Mouse (Mus musculus): ENCODE measurements at regions not wholly inside any gene's neighbourhood (a gene's known extent, or its start where the extent isn't known, plus 50 kb on each side); places are given as distances from the start of the nearest gene placed in this dataset.

DNA sequence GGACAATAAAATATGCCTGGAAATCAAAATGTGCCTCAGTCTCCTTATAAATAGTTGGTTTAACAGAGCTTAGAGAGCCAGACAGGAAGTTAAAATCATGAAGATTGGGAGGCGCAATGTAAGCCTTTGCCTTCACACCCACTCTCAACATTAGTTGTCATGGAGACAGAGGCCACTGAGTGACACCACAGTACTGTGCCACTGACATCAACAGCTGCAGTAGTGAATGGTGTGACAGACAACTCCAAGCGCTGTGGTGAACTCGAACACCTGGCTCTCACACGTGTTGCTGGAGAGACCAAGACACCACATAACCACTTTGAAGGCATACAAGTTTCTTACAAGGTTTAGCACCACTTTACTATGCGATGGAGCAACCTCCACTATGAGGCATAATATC is 172.4 kb downstream of the Ice1 start:
- Histone ChIP-seq H3K4me2 (ENCODE audit: insufficient read depth, low read depth, poor library complexity, severe bottlenecking) (no peak overlapping the region), H3K9me3 (replicated peaks; ENCODE audit: low read length) (peaks cover 38% of the 10 kb centered on the region), H3K36me3 (replicated peaks in 1 of 2; ENCODE audit: control insufficient read depth in 1 of 2, insufficient read depth in 1 of 2, low read length in 1 of 2) (no peaks in the 10 kb centered on the region), H3K79me2 (replicated peaks; ENCODE audit: control insufficient read depth, extremely low read depth, insufficient read depth, poor library complexity, severe bottlenecking) (no peaks in the 10 kb centered on the region), H3K9ac (ENCODE audit: insufficient read depth, low read depth) (no peak overlapping the region), H3K4me3 (replicated peaks in 1 of 3; ENCODE audit: low read depth in 2 of 3, low read length in 2 of 3, poor library complexity in 1 of 3) (no peak overlapping the region), H3K27ac (ENCODE audit: insufficient read depth, low read depth) (no peak overlapping the region), H3K4me1 (ENCODE audit: control insufficient read depth in 1 of 2, insufficient read depth in 2 of 2) (no peaks in the 10 kb centered on the region), H3K27me3 (replicated peaks) (no peaks in the 10 kb centered on the region)
- in situ Hi-C loops (cut with MboI; ENCODE audit: low pct_ligation_motif_present, low pct_unique_long_range_greater_than_20kb, low sequenced_read_pairs) (no loop called here), dilution Hi-C loops (cut with MboI; ENCODE audit: extremely low pct_ligation_motif_present, extremely low pct_unique_long_range_greater_than_20kb, low sequenced_read_pairs) (no loop called here)
- TF ChIP-seq JUN (IDR thresholded peaks at IDR 0.05; ENCODE audit: insufficient read depth, low read depth, low read length) (no peak), CHD1 (IDR thresholded peaks at IDR 0.05; ENCODE audit: low read depth, low read length) (no peak), BHLHE40 (IDR thresholded peaks at IDR 0.05; ENCODE audit: low read depth, low read length) (no peak), USF2 (conservative IDR thresholded peaks at IDR 0.05; ENCODE audit: low read depth, low read length) (no peak)
- DNase-seq (ENCODE audit: extremely low read depth) = no peak

DNA sequence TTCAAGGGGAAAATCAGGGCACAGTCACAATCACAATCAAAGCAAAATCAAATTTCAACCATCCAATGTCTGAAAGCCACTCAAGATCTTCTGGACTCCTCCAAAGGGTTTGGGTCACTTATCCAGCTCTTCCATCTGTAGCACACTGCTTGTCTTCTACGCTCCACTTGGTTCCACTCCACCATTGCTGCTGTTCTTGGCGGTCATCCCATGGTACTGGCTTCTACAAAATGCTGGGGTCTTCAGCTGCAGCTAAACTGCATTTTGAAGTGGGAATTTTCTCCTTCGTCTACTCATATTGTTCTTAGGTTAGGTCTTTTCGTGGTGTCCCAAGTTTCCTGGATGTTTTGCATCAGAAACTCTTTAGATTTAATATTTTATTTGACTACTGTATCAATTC is 162.7 kb downstream of the Ice1 start:
- no peaks in the 10 kb centered on the region for H3K27me3 ChIP-seq (replicated peaks)
- dilution Hi-C loops (cut with MboI; ENCODE audit: extremely low pct_ligation_motif_present, extremely low pct_unique_long_range_greater_than_20kb, low sequenced_read_pairs) = no loop called here
- no peaks in the 10 kb centered on the region for H3K36me3 ChIP-seq (replicated peaks in 1 of 2; ENCODE audit: control insufficient read depth in 1 of 2, insufficient read depth in 1 of 2, low read length in 1 of 2)
- in situ Hi-C loops (cut with MboI; ENCODE audit: low pct_ligation_motif_present, low pct_unique_long_range_greater_than_20kb, low sequenced_read_pairs) = no loop called here
- TF ChIP-seq SIN3A (IDR thresholded peaks at IDR 0.05; ENCODE audit: low read length) (no peak), UBTF (IDR thresholded peaks at IDR 0.05; ENCODE audit: low read depth, low read length) (no peak), MYC (IDR thresholded peaks at IDR 0.05; ENCODE audit: low read depth, low read length) (no peak), NRF1 (IDR thresholded peaks at IDR 0.05; ENCODE audit: low read depth, low read length) (no peak), RCOR1 (conservative IDR thresholded peaks at IDR 0.05; ENCODE audit: low read depth, low read length) (no peak), BHLHE40 (IDR thresholded peaks at IDR 0.05; ENCODE audit: low read depth, low read length) (no peak), POLR2A (IDR thresholded peaks at IDR 0.05; ENCODE audit: low read depth, low read length) (no peak), MAZ (IDR thresholded peaks at IDR 0.05; ENCODE audit: low read depth, low read length) (no peak), CHD2 (IDR thresholded peaks at IDR 0.05; ENCODE audit: low read length) (no peak), ZC3H11A (IDR thresholded peaks at IDR 0.05; ENCODE audit: low read depth, low read length) (no peak)
- no peak for DNase-seq (ENCODE audit: extremely low read depth)
- H3K4me3 ChIP-seq (replicated peaks in 1 of 3; ENCODE audit: low read depth in 2 of 3, low read length in 2 of 3, poor library complexity in 1 of 3) = no peak overlapping the region
- H3K9me3 ChIP-seq (replicated peaks; ENCODE audit: low read length) = peaks cover 43% of the 10 kb centered on the region
- H3K9ac ChIP-seq (ENCODE audit: insufficient read depth, low read depth) = no peak overlapping the region
- no peak overlapping the region for H3K4me2 ChIP-seq (ENCODE audit: insufficient read depth, low read depth, poor library complexity, severe bottlenecking)
- no peaks in the 10 kb centered on the region for H3K4me1 ChIP-seq (ENCODE audit: control insufficient read depth in 1 of 2, insufficient read depth in 2 of 2)
- H3K27ac ChIP-seq (ENCODE audit: insufficient read depth, low read depth) = no peak overlapping the region
- H3K79me2 ChIP-seq (replicated peaks; ENCODE audit: control insufficient read depth, extremely low read depth, insufficient read depth, poor library complexity, severe bottlenecking) = no peaks in the 10 kb centered on the region

DNA sequence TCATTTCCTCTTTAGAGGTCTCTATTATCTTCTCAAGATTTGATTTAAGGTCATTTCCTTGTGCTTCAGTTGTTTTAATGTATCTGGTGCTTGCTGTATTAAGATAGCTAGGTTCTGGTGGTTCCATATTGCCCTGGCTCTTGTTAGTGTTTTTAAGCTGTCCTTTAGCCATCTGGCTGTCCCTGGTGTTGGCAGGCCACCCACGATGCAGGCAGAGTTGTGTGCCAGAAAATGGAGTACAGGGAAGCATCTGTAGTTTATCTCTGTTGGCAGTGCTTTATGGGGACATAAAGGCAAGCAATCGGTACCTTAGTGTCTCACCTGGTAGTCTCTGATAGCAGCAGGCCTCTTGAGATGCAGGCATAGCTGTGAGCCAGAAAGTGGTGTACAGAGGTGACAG is 162.1 kb downstream of the Ice1 start:
- Histone ChIP-seq H3K27me3 (replicated peaks) (no peaks in the 10 kb centered on the region), H3K4me3 (replicated peaks in 1 of 3; ENCODE audit: low read depth in 2 of 3, low read length in 2 of 3, poor library complexity in 1 of 3) (no peak overlapping the region), H3K36me3 (replicated peaks in 1 of 2; ENCODE audit: control insufficient read depth in 1 of 2, insufficient read depth in 1 of 2, low read length in 1 of 2) (no peaks in the 10 kb centered on the region), H3K9ac (ENCODE audit: insufficient read depth, low read depth) (no peak overlapping the region), H3K4me2 (ENCODE audit: insufficient read depth, low read depth, poor library complexity, severe bottlenecking) (no peak overlapping the region), H3K4me1 (ENCODE audit: control insufficient read depth in 1 of 2, insufficient read depth in 2 of 2) (no peaks in the 10 kb centered on the region), H3K79me2 (replicated peaks; ENCODE audit: control insufficient read depth, extremely low read depth, insufficient read depth, poor library complexity, severe bottlenecking) (no peaks in the 10 kb centered on the region), H3K9me3 (replicated peaks; ENCODE audit: low read length) (peaks cover 45% of the 10 kb centered on the region), H3K27ac (ENCODE audit: insufficient read depth, low read depth) (no peak overlapping the region)
- DNase-seq (ENCODE audit: extremely low read depth) = no peak
- dilution Hi-C loops (cut with MboI; ENCODE audit: extremely low pct_ligation_motif_present, extremely low pct_unique_long_range_greater_than_20kb, low sequenced_read_pairs) (no loop called here), in situ Hi-C loops (cut with MboI; ENCODE audit: low pct_ligation_motif_present, low pct_unique_long_range_greater_than_20kb, low sequenced_read_pairs) (no loop called here)
- TF ChIP-seq MAZ (IDR thresholded peaks at IDR 0.05; ENCODE audit: low read depth, low read length) (no peak), JUN (IDR thresholded peaks at IDR 0.05; ENCODE audit: insufficient read depth, low read depth, low read length) (no peak), ETS1 (conservative IDR thresholded peaks at IDR 0.05; ENCODE audit: low read depth, low read length) (no peak), CHD2 (IDR thresholded peaks at IDR 0.05; ENCODE audit: low read length) (no peak), ZNF384 (IDR thresholded peaks at IDR 0.05; ENCODE audit: low read depth, low read length) (no peak), EP300 (IDR thresholded peaks at IDR 0.05; ENCODE audit: low read length) (no peak), ZMIZ1 (IDR thresholded peaks at IDR 0.05; ENCODE audit: low read depth, low read length) (no peak), KAT2A (IDR thresholded peaks at IDR 0.05; ENCODE audit: insufficient replicate concordance, low read length) (no peak), ZKSCAN1 (IDR thresholded peaks at IDR 0.05; ENCODE audit: borderline replicate concordance, low read depth, low read length) (no peak), E2F4 (IDR thresholded peaks at IDR 0.05; ENCODE audit: insufficient replicate concordance, low read depth, low read length) (no peak), GABPA (IDR thresholded peaks at IDR 0.05; ENCODE audit: insufficient replicate concordance, low read depth, low read length) (no peak), MXI1 (IDR thresholded peaks at IDR 0.05; ENCODE audit: low read depth, low read length) (no peak), UBTF (IDR thresholded peaks at IDR 0.05; ENCODE audit: low read depth, low read length) (no peak), CHD1 (IDR thresholded peaks at IDR 0.05; ENCODE audit: low read depth, low read length) (no peak), NELFE (IDR thresholded peaks at IDR 0.05; ENCODE audit: low read depth, low read length) (no peak), MYC (IDR thresholded peaks at IDR 0.05; ENCODE audit: low read depth, low read length) (no peak), IRF4 (IDR thresholded peaks at IDR 0.05; ENCODE audit: low read depth, low read length) (no peak)
